Mouse (Mus musculus) cerebellum, adult 2 months (tissue): ENCODE results near the gene Hand2. TPM values are rescaled to one million over a fixed set of nuclear protein-coding genes. Genes with fewer than 3 reads are reported as not detected.

Experiments used
- DNase-seq, 2 experiments: peaks; one replicate each; pipeline ENCODE4 v3.0.0; 2021
- H3K27ac ChIP-seq: fragments of 200-500 bp; 2 replicates; pipeline ENCODE4 v1.5.1; 2012; ENCODE audit warnings: low read length, control low read depth, inconsistent platforms; ENCODE audit not compliant: insufficient read depth
- H3K27me3 ChIP-seq: fragments of 200-500 bp; 2 replicates; pipeline ENCODE4 v1.6.1; 2012; ENCODE audit warnings: inconsistent platforms, mild to moderate bottlenecking, low read length, moderate library complexity; ENCODE audit not compliant: control insufficient read depth, insufficient read depth
- H3K4me1 ChIP-seq: fragments of 200-500 bp; 2 replicates; pipeline ENCODE4 v1.6.1; 2011; ENCODE audit warnings: low read length; ENCODE audit not compliant: control insufficient read depth, insufficient read depth
- H3K4me3 ChIP-seq: fragments of 200-500 bp; replicated peaks from 2 replicates; pipeline ENCODE3; 2011; ENCODE audit warnings: mild to moderate bottlenecking, low read depth, low read length, control low read depth; ENCODE audit not compliant: insufficient read depth
- CTCF ChIP-seq: fragments of 200-500 bp; IDR thresholded peaks from 2 replicates; pipeline ENCODE4 v1.5.1; 2011; ENCODE audit warnings: low read depth, mild to moderate bottlenecking, control low read depth, low read length, moderate library complexity, borderline replicate concordance; ENCODE audit not compliant: insufficient read depth
- POLR2A ChIP-seq: fragments of 200-500 bp; IDR thresholded peaks from 2 replicates; pipeline ENCODE4 v1.6.1; 2011; ENCODE audit warnings: low read length, control low read depth, borderline replicate concordance; ENCODE audit not compliant: insufficient read depth
- WGBS: fragments of 180-500 bp; shearing (Covaris S2); methylation state at CpG from one replicate; pipeline ENCODE4 v1.1.7; 2018; 5-methylcytosine and 5-hydroxymethylcytosine counted together
- polyA plus RNA-seq: library from polyadenylated mRNA; depleted of rRNA; stranded (reverse); fragments of >200 nt; gene quantifications from 2 replicates; pipeline ENCODE4 v1.2.3, GENCODE M21; 2012

Gene Hand2
- polyA plus RNA-seq, 1 experiment = not detected

GRCm38 (mm10) chr8:57326091-57327065 lies 5.6 kb downstream of the Hand2 start:
- no peak for TF ChIP-seq POLR2A
- no peak for TF ChIP-seq CTCF
- Histone ChIP-seq H3K4me3 (no peak overlapping the region), H3K27ac (no peak overlapping the region), H3K27me3 (peaks cover 16% of the 10 kb centered on the region; the same call in 1 of the 2 replicates), H3K4me1 (no peaks in the 10 kb centered on the region)
- no peak for DNase-seq
- 16% methylated on average over 27 of the region's 27 CpGs for WGBS

DNA sequence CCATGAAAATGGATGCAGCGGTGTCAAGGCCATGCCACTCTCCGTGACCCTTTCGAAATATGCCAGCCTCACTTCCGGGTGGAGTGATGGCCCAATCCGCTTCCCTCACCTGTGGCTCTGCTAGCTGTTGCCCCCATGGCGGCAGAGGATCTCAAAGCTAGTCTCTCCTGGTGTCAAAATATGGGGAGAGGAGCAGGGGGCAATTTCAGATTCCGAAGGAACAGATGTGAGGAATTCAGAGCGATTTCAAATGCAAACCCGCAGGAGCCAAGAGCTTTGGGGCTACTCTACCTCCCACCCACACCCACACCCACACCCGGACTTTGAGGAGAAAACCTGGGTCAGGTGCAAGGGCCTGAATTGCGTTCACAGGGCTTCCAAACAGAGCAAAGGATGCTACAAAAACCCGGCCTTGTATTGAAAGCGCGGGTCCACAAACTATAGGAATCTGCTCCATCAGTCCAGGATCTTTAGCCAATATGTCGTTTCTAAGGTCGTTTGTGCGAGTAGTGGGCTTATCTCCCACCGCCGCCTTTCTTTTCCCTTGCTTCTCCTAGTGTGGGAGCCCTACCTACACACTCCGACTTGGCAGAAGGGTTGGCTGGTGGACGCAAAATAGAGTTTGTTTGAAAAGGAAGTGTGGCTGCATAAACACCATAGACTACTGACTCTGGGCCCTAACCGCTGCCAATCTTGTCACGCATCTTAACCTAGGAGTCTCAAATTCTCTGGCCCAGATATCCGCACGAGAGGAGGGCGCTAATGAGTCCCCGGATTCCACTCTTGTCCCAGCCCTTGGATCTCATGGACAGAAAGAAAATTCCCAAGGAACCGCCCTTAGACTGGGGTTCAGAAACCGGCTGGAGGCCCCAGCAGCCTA lies 6.7 kb downstream of the Hand2 start:
- H3K4me3 ChIP-seq = no peak overlapping the region
- 4% methylated on average over 29 of the region's 29 CpGs for WGBS
- no peak overlapping the region for H3K27ac ChIP-seq
- TF ChIP-seq POLR2A (no peak), CTCF (no peak)
- H3K4me1 ChIP-seq = no peaks in the 10 kb centered on the region
- DNase-seq = no peak
- H3K27me3 ChIP-seq = peaks cover 18% of the 10 kb centered on the region; the same call in 1 of the 2 replicates

DNA sequence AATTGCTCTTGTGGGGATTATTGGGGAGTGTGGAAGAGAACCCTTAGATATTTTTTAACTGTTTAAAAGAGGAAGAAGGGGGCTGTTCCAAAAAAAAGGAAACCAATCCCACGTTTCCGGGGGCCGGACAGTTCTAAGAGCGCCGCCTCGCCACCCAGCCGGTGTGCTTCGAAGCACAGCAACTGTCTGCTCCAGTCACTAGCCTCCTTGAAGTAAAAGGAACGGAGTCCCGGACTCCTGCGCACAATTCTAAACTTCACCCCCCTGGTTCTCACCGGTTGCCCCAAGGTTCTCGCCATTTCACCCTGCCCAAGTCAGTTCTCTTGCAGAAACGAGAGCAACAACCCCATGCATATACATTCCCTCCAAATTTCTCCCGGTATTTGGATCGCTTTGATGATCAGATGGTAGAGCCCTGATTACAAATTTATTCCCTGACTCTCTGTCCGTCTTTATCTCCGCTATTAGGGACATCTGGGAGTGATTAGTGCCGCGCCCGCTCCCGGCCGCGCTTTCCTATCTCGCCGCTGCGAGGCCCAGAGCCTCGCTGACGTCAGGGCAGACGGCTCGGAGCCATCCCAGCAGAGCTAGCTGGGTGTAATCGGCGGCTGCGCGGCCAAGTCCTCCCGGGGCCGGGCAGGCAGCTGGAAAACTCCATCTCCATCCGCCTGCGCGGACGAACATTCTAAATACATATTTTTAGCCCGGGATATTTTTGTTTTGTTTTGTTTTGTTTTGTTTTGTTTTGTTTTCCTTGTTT lies 7.6 kb downstream of the Hand2 start:
- Histone ChIP-seq H3K27me3 (peaks cover 20% of the 10 kb centered on the region; the same call in 1 of the 2 replicates), H3K4me3 (no peak overlapping the region), H3K27ac (no peak overlapping the region), H3K4me1 (no peaks in the 10 kb centered on the region)
- no peak for DNase-seq
- 3% methylated on average over 42 of the region's 42 CpGs for WGBS
- no peak for TF ChIP-seq CTCF
- TF ChIP-seq POLR2A = no peak

- TF ChIP-seq POLR2A (no peak), CTCF (no peak)
- WGBS = 3% methylated on average over 19 of the region's 19 CpGs
- no peak overlapping the region for H3K27ac ChIP-seq
- no peak for DNase-seq
- H3K4me1 ChIP-seq = no peaks in the 10 kb centered on the region
- H3K27me3 ChIP-seq = peaks cover 17% of the 10 kb centered on the region; the same call in 1 of the 2 replicates
- no peak overlapping the region for H3K4me3 ChIP-seq
Observed at GRCm38 (mm10) chr8:57328931-57329341, 8.2 kb downstream of the Hand2 start.

DNA sequence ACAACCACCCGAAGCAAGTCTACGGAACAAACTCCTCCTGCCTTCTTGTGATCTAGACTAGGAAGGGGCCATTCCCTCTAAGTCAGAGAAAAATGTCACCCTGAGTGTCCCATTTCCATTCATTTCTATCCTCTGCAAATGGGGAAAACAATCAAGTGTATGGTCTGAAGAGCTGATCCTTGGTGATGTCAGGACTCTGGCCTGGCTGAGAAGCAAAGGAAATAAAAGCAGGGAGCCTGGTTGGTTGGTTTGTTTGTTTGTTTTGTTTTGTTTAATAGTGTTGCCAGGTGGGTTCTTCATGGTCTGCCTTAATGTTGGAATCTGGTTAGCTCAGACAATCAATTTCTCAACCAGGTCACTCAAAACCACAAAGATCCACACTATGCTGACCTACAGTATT lies 9.3 kb downstream of the Hand2 start:
- TF ChIP-seq CTCF (no peak), POLR2A (no peak)
- WGBS = 31% methylated on average over 2 of the region's 2 CpGs
- H3K4me3 ChIP-seq = no peak overlapping the region
- H3K27ac ChIP-seq = no peak overlapping the region
- H3K27me3 ChIP-seq = peaks cover 19% of the 10 kb centered on the region; the same call in 1 of the 2 replicates
- no peak for DNase-seq
- no peaks in the 10 kb centered on the region for H3K4me1 ChIP-seq

DNA sequence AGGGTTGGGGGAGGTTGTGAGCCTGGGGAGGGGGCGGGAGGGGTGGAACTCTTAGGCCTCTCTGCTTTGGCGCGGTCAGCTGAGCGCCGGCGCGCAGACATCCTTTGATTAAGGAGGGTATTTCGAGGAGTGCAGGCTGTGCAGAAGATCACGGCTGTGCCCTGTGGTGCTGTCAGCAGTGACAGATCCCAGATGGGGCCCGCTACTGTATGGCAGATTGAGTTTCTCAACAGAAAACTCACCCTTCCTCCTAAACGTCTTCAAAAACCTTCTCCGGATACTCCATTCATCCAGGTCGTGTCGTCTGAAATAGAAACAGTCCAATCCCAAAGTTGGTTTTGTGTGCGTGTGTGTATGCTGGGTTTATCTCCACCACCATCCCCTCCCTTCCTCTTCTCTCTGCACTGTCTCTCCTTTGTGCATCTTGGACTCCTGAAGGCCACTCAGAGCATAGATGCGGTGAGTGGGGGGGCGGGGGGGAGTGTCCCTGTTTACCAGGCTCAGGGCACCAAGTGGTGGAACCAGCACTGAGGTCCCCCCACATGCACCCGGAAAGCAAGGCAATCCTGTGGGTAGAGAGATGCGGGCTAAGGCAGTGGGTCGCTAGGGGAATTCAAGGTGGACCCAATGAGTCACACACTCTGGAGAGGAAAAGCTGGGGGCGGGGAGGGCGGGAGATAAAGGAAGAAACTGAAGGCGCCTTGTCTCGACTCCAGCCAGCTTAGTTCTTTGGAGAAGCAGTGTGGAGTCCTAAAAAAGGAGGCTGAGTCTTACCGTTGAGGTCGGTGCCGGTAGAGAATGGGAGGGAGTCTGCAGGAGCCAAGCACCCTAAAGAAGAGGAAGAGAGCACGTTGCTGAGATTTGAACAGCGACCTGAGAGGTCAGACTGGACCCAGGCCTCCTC lies 11.2 kb downstream of the Hand2 start:
- Histone ChIP-seq H3K27ac (no peak overlapping the region), H3K4me1 (no peaks in the 10 kb centered on the region), H3K27me3 (peaks cover 13% of the 10 kb centered on the region; the same call in 1 of the 2 replicates), H3K4me3 (no peak overlapping the region)
- 2% methylated on average over 29 of the region's 29 CpGs for WGBS
- TF ChIP-seq CTCF = no peak
- no peak for TF ChIP-seq POLR2A
- no peak for DNase-seq
